Comparison of ENCODE assay signal across 19 mouse cellular contexts in the genomic region with DNA sequence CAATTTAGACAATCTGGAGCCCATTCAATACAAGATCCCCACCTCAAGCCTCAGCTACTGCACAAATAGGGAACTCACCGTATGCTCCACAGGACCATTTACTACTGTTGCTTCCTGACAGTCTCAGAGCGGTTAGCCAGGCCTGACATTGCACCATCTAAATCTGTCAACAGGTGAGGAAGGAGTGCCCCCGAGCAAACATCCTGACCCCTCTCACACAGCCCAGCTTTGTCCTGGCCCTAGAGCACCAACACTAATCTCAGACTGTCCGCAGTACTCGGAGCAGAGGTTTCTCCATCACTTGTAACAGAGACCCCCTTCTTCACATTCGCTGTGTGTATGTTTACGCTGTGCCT.
DNase-seq lines count a peak whose midpoint lies in the region; ATAC-seq and TF ChIP-seq lines count a peak whose summit lies in the region.
"Had no signal": no experiment of that assay in that cellular context is flagged by ENCODE, and none has a peak within 500 bp of the region (broad histone marks: within the 10 kb centered on the region; RNA-seq: fewer than 3 reads in every experiment).

No protein-coding gene starts in this region.

- 0 out of 2 replicates have a peak, but pooled peaks have one; percentile 29 for ATAC-seq in liver, embryonic 11.5 days (replicated peaks; ENCODE audit: low FRiP score)
- no peak for ATAC-seq in liver, embryonic 12.5 days
- ATAC-seq in stomach, embryonic 14.5 days (ENCODE audit: insufficient number of reproducible peaks, insufficient read depth, low FRiP score, low read depth) = no peak
- no peak for ATAC-seq in stomach, postnatal 0 days (ENCODE audit: low FRiP score, low TSS enrichment)
- peak; percentile 74; the same call in 1 of the 2 replicates for ATAC-seq in limb, embryonic 12.5 days (ENCODE audit: insufficient number of reproducible peaks, insufficient read depth, low FRiP score, low TSS enrichment, low read depth)
- no peak for ATAC-seq in erythroblast, adult 5-6 weeks (replicated peaks; ENCODE audit: low FRiP score, poor library complexity, severe bottlenecking)
- ATAC-seq: forebrain, embryonic 14.5 days; hindbrain, postnatal 0 days had no signal

- H3K36me3 ChIP-seq in liver, embryonic 11.5 days (ENCODE audit: control insufficient read depth, insufficient read depth, low read length) = no peaks in the 10 kb centered on the region
- H3K36me3 ChIP-seq in liver, embryonic 12.5 days = no peaks in the 10 kb centered on the region
- no peaks in the 10 kb centered on the region for H3K36me3 ChIP-seq in stomach, embryonic 14.5 days (ENCODE audit: control insufficient read depth, insufficient read depth, low read length)
- no peaks in the 10 kb centered on the region for H3K36me3 ChIP-seq in stomach, postnatal 0 days (ENCODE audit: control insufficient read depth, insufficient read depth, low read length)
- H3K36me3 ChIP-seq in limb, embryonic 12.5 days = no peaks in the 10 kb centered on the region
- H3K36me3 ChIP-seq: liver, embryonic 15.5 days had no signal

- H3K4me3 ChIP-seq in liver, embryonic 11.5 days (ENCODE audit: low read depth, low read length) = no peak overlapping the region
- H3K4me3 ChIP-seq in liver, embryonic 12.5 days = no peak overlapping the region
- H3K4me3 ChIP-seq in stomach, embryonic 14.5 days (ENCODE audit: low read depth, low read length) = no peak overlapping the region
- H3K4me3 ChIP-seq in stomach, postnatal 0 days (ENCODE audit: low read depth, low read length) = no peak overlapping the region
- H3K4me3 ChIP-seq in limb, embryonic 12.5 days (replicated peaks) = no peak overlapping the region
- H3K4me3 ChIP-seq: heart, embryonic 13.5 days; liver, embryonic 15.5 days had no signal

- no peaks in the 10 kb centered on the region for H3K27me3 ChIP-seq in liver, embryonic 11.5 days (replicated peaks; ENCODE audit: control insufficient read depth, insufficient read depth, low read length)
- no peaks in the 10 kb centered on the region for H3K27me3 ChIP-seq in liver, embryonic 12.5 days (replicated peaks)
- no peaks in the 10 kb centered on the region for H3K27me3 ChIP-seq in stomach, embryonic 14.5 days (ENCODE audit: control insufficient read depth, insufficient read depth, low read length)
- no peaks in the 10 kb centered on the region for H3K27me3 ChIP-seq in stomach, postnatal 0 days (ENCODE audit: control insufficient read depth, insufficient read depth, low read length)
- no peaks in the 10 kb centered on the region; the same call in 1 of the 2 replicates for H3K27me3 ChIP-seq in limb, embryonic 12.5 days
- H3K27me3 ChIP-seq: heart, embryonic 13.5 days; liver, embryonic 15.5 days had no signal

- TF ChIP-seq CTCF in stomach, postnatal 0 days (IDR thresholded peaks at IDR 0.05; ENCODE audit: low read depth) = no peak

- no peak overlapping the region for H3K9ac ChIP-seq in liver, embryonic 11.5 days (ENCODE audit: low read depth, low read length)
- no peak overlapping the region for H3K9ac ChIP-seq in liver, embryonic 12.5 days
- H3K9ac ChIP-seq in stomach, embryonic 14.5 days (replicated peaks; ENCODE audit: low read depth, low read length) = no peak overlapping the region
- no peak overlapping the region for H3K9ac ChIP-seq in stomach, postnatal 0 days (ENCODE audit: low read length)
- no peak overlapping the region for H3K9ac ChIP-seq in limb, embryonic 12.5 days (replicated peaks)
- H3K9ac ChIP-seq: heart, embryonic 13.5 days; liver, embryonic 15.5 days had no signal

- H3K27ac ChIP-seq in liver, embryonic 11.5 days (ENCODE audit: low read depth, low read length) = no peak overlapping the region
- no peak overlapping the region for H3K27ac ChIP-seq in liver, embryonic 12.5 days
- no peak overlapping the region for H3K27ac ChIP-seq in stomach, embryonic 14.5 days (ENCODE audit: low read length)
- H3K27ac ChIP-seq in stomach, postnatal 0 days (replicated peaks) = no peak overlapping the region
- peak overlapping the region; percentile 56 for H3K27ac ChIP-seq in limb, embryonic 12.5 days
- H3K27ac ChIP-seq: heart, embryonic 13.5 days; hindbrain, postnatal 0 days; liver, embryonic 15.5 days had no signal

- H3K4me1 ChIP-seq in liver, embryonic 11.5 days (replicated peaks; ENCODE audit: control insufficient read depth, insufficient read depth, low read length) = no peaks in the 10 kb centered on the region
- H3K4me1 ChIP-seq in liver, embryonic 12.5 days = no peaks in the 10 kb centered on the region
- H3K4me1 ChIP-seq in stomach, embryonic 14.5 days (ENCODE audit: control insufficient read depth, insufficient read depth, low read length) = peaks cover 10% of the 10 kb centered on the region
- peaks cover 5% of the 10 kb centered on the region for H3K4me1 ChIP-seq in stomach, postnatal 0 days (replicated peaks; ENCODE audit: control insufficient read depth, insufficient read depth)
- H3K4me1 ChIP-seq in limb, embryonic 12.5 days (replicated peaks) = peaks cover 21% of the 10 kb centered on the region
- H3K4me1 ChIP-seq: liver, embryonic 15.5 days had no signal

- no peaks in the 10 kb centered on the region for H3K9me3 ChIP-seq in liver, embryonic 11.5 days (ENCODE audit: control insufficient read depth, low read length)
- H3K9me3 ChIP-seq in liver, embryonic 12.5 days (replicated peaks) = peaks cover 13% of the 10 kb centered on the region
- peaks cover 7% of the 10 kb centered on the region; the same call in 1 of the 2 replicates for H3K9me3 ChIP-seq in stomach, embryonic 14.5 days (ENCODE audit: control insufficient read depth, low read depth, low read length)
- H3K9me3 ChIP-seq in stomach, postnatal 0 days (ENCODE audit: control insufficient read depth, low read length) = no peaks in the 10 kb centered on the region
- peaks cover 14% of the 10 kb centered on the region; the same call in 1 of the 2 replicates for H3K9me3 ChIP-seq in limb, embryonic 12.5 days
- H3K9me3 ChIP-seq: liver, embryonic 15.5 days had no signal

- H3K4me2 ChIP-seq in liver, embryonic 11.5 days = no peak overlapping the region
- no peak overlapping the region for H3K4me2 ChIP-seq in liver, embryonic 12.5 days
- peak overlapping the region; percentile 16; the same call in 1 of the 2 replicates for H3K4me2 ChIP-seq in stomach, embryonic 14.5 days (replicated peaks; ENCODE audit: low read depth, low read length)
- H3K4me2 ChIP-seq in stomach, postnatal 0 days (replicated peaks; ENCODE audit: low read depth) = no peak overlapping the region
- peak overlapping the region; percentile 39 for H3K4me2 ChIP-seq in limb, embryonic 12.5 days
- H3K4me2 ChIP-seq: heart, embryonic 13.5 days; liver, embryonic 15.5 days had no signal

- TF ChIP-seq EP300 in stomach, postnatal 0 days (optimal IDR thresholded peaks at IDR 0.05) = no peak

- WGBS in liver, embryonic 11.5 days = 48% methylated on average over 7 of the region's 7 CpGs
- 59% methylated on average over 7 of the region's 7 CpGs for WGBS in liver, embryonic 12.5 days (ENCODE audit: insufficient replicate concordance)
- 22% methylated on average over 7 of the region's 7 CpGs for WGBS in stomach, embryonic 14.5 days
- WGBS in stomach, postnatal 0 days = 37% methylated on average over 7 of the region's 7 CpGs
- 20% methylated on average over 7 of the region's 7 CpGs for WGBS in limb, embryonic 12.5 days

- DNase-seq in liver, embryonic 11.5 days (ENCODE audit: low spot score) = no peak
- no peak for DNase-seq in stomach, postnatal 0 days (ENCODE audit: low spot score)
- no peak for DNase-seq in cerebellum, postnatal 10 days
- DNase-seq: adrenal gland, adult 8-10 months; B cell, adult 2 months; cerebellum, adult 11 months; cerebellum, postnatal 36 days; heart, postnatal 4 days; kidney, adult 11 months; kidney, postnatal 25 days; right cerebral cortex, postnatal 25 days had no signal

Comparison
In these comparisons a context has a peak if more than half of its experiments do, and no peak if none do; other contexts are left out.
1. ATAC-seq: peak in liver, embryonic 11.5 days (single experiment) and limb, embryonic 12.5 days (single experiment); none in liver, embryonic 12.5 days (single experiment), stomach, embryonic 14.5 days (single experiment), stomach, postnatal 0 days (single experiment) and erythroblast, adult 5-6 weeks (single experiment).
2. H3K4me2 ChIP-seq: peak in stomach, embryonic 14.5 days (single experiment) and limb, embryonic 12.5 days (single experiment); none in liver, embryonic 11.5 days (single experiment), liver, embryonic 12.5 days (single experiment) and stomach, postnatal 0 days (single experiment).